Mouse (Mus musculus) heart, adult 2 months (tissue): ENCODE measurements around the gene Mtf1. TPM values are rescaled to one million over a fixed set of nuclear protein-coding genes. Genes with fewer than 3 reads are reported as not detected.

Source experiments
- DNase-seq, 2 experiments: peaks; one replicate each; pipeline ENCODE4 v3.0.0; 2021
- H3K27ac ChIP-seq: fragments of 200-600 bp; 2 replicates; pipeline ENCODE4 v1.8.1; 2022
- H3K27me3 ChIP-seq: fragments of 200-500 bp; 2 replicates; pipeline ENCODE4 v1.6.1; 2012; ENCODE audit warnings: mild to moderate bottlenecking, low read length, inconsistent platforms, mixed read lengths; ENCODE audit not compliant: control insufficient read depth, insufficient read depth
- H3K36me3 ChIP-seq: fragments of 200-500 bp; 2 replicates; pipeline ENCODE4 v1.6.1; 2012; ENCODE audit warnings: low read length, inconsistent platforms; ENCODE audit not compliant: control insufficient read depth, insufficient read depth
- H3K4me1 ChIP-seq: fragments of 200-500 bp; 2 replicates; pipeline ENCODE4 v1.6.1; 2011; ENCODE audit warnings: low read length; ENCODE audit not compliant: control insufficient read depth, insufficient read depth
- H3K4me3 ChIP-seq: fragments of 200-600 bp; 2 replicates; pipeline ENCODE4 v1.8.1; 2022
- H3K79me2 ChIP-seq: fragments of 200-500 bp; replicated peaks from 2 replicates; pipeline ENCODE4 v1.6.1; 2012; ENCODE audit warnings: mild to moderate bottlenecking, inconsistent platforms, low read length, moderate library complexity, mixed read lengths; ENCODE audit not compliant: control insufficient read depth, insufficient read depth
- H3K9ac ChIP-seq: fragments of 200-500 bp; 2 replicates; pipeline ENCODE4 v1.6.1; 2012; ENCODE audit warnings: low read depth, mild to moderate bottlenecking, control low read depth, inconsistent platforms, low read length, mixed read lengths
- CTCF ChIP-seq: fragments of 200-600 bp; IDR thresholded peaks from 2 replicates; pipeline ENCODE4 v1.8.1; 2022; ENCODE audit warnings: antibody characterized with exemption, mild to moderate bottlenecking, moderate library complexity
- EP300 ChIP-seq: fragments of 200-500 bp; IDR thresholded peaks from 2 replicates; pipeline ENCODE4 v1.6.1; 2011; ENCODE audit warnings: low read depth, low read length, control low read depth; ENCODE audit not compliant: insufficient read depth
- POLR2A ChIP-seq: fragments of 200-500 bp; IDR thresholded peaks from 2 replicates; pipeline ENCODE4 v1.6.1; 2011; ENCODE audit warnings: mild to moderate bottlenecking, low read depth, low read length, control low read depth; ENCODE audit not compliant: insufficient read depth
- WGBS: fragments of 180-500 bp; shearing (Covaris S2); methylation state at CpG from one replicate; pipeline ENCODE4 v1.1.7; 2018; 5-methylcytosine and 5-hydroxymethylcytosine counted together
- intact Hi-C: fragments of 180-260 bp; cut with DNase I; formaldehyde crosslinking; loops from one replicate; pipeline ENCODE4 v1.15.1; 2025
- polyA plus RNA-seq: library from polyadenylated mRNA; depleted of rRNA; stranded (reverse); fragments of >200 nt; gene quantifications from 2 replicates; pipeline ENCODE4 v1.2.3, GENCODE M21; 2012
- total RNA-seq, 2 experiments: library from RNA; stranded (reverse); gene quantifications; 2 replicates each; pipeline ENCODE4 v1.2.3; 2021

Gene Mtf1
- total and polyA plus RNA-seq, 3 experiments, result 4.7 to 15.7 (median 15.3) TPM

DNA sequence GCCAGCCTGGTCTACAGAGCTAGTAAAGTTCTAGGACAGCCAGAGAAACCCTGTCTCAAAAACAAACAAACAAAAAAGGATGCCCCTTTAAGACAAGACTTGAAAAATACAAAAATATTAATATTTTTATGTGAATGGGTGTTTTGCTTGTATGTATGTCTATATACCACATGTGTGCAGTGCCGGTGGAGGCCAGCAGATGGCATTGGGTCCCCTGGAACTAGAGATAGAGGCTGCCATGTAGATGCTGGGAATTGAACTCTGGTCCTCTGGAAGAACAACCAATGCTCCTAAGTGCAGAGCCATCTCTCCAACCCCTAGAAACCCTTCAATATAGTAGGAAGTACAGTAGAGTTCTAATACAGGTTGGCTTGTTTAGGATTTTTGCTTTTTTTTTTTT lies 39.1 kb downstream of the Mtf1 start:
- no peak overlapping the region for H3K9ac ChIP-seq
- no peaks in the 10 kb centered on the region for H3K36me3 ChIP-seq
- no peaks in the 10 kb centered on the region for H3K27me3 ChIP-seq
- WGBS, result 94% methylated on average over 1 of the region's 1 CpGs
- H3K4me3 ChIP-seq, result no peak overlapping the region
- H3K4me1 ChIP-seq, result no peaks in the 10 kb centered on the region
- peak; percentile 31 for TF ChIP-seq CTCF
- no peak for TF ChIP-seq EP300
- intact Hi-C loops, result no loop called here
- DNase-seq, result no peak
- H3K79me2 ChIP-seq, result no peaks in the 10 kb centered on the region
- no peak overlapping the region for H3K27ac ChIP-seq

DNA sequence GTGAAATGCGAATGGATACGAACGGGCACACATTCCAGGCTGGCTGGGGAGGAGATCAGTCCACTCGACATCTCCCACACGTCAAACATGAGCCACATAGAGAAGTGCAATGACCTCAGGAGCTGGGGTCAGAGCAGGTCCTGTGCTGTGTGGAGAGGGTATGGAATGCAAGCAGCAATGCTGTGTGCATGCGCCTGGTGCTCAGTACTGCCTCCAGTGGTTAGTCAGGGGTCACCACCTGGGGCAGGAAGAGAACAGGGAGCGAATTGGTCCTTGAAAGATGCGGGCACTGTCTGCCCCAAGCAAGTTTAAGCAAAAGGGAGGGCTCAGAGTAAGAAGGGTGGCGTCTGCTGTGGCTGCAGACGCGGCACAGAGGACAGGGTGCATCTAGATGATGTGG lies 41.6 kb downstream of the Mtf1 start:
- H3K36me3 ChIP-seq, result no peaks in the 10 kb centered on the region
- H3K4me3 ChIP-seq, result no peak overlapping the region
- H3K79me2 ChIP-seq, result no peaks in the 10 kb centered on the region
- no peaks in the 10 kb centered on the region for H3K4me1 ChIP-seq
- intact Hi-C loops, result no loop called here
- H3K9ac ChIP-seq, result no peak overlapping the region
- peak; percentile 77 for TF ChIP-seq CTCF
- TF ChIP-seq EP300, result no peak
- no peak for TF ChIP-seq POLR2A
- no peak overlapping the region for H3K27ac ChIP-seq
- peak in 1 of 2 experiments; percentile 39 for DNase-seq
- H3K27me3 ChIP-seq, result no peaks in the 10 kb centered on the region
- 63% methylated on average over 11 of the region's 11 CpGs for WGBS

GRCm38 (mm10) chr4:124847573-124847972 lies 45.7 kb downstream of the Mtf1 start:
- Histone ChIP-seq H3K27ac (no peak overlapping the region), H3K27me3 (no peaks in the 10 kb centered on the region), H3K4me1 (peaks cover 4% of the 10 kb centered on the region), H3K36me3 (no peaks in the 10 kb centered on the region), H3K9ac (no peak overlapping the region), H3K79me2 (no peaks in the 10 kb centered on the region), H3K4me3 (no peak overlapping the region)
- DNase-seq, result peak; percentile 76 to 85
- TF ChIP-seq EP300 (no peak), POLR2A (no peak), CTCF (no peak; the same call in 1 of the 2 replicates)
- 11% methylated on average over 8 of the region's 8 CpGs for WGBS
- intact Hi-C loops, result loop anchor here (1.0 to 5.0 kb wide), 2 partner anchors 45 to 105 kb away; partner anchors contain the start of genes Inpp5b and Mtf1

GRCm38 (mm10) chr4:124849631-124850260 lies 47.8 kb downstream of the Mtf1 start:
- peak overlapping the region; percentile 92 for H3K4me3 ChIP-seq
- H3K27ac ChIP-seq, result peak overlapping the region; percentile 93
- no peaks in the 10 kb centered on the region for H3K27me3 ChIP-seq
- peak; percentile 50 to 57 for DNase-seq
- no peak for TF ChIP-seq EP300
- TF ChIP-seq POLR2A, result no peak
- peaks cover 4% of the 10 kb centered on the region for H3K4me1 ChIP-seq
- no peaks in the 10 kb centered on the region; the same call in 1 of the 2 replicates for H3K36me3 ChIP-seq
- intact Hi-C loops, result loop anchor here (1.0 to 10.0 kb wide), 4 partner anchors 88 to 215 kb away; partner anchors contain the start of genes 9930104L06Rik, Cdca8, Dnali1 and Inpp5b
- no peaks in the 10 kb centered on the region for H3K79me2 ChIP-seq
- WGBS, result 1% methylated on average over 24 of the region's 24 CpGs
- H3K9ac ChIP-seq, result peak overlapping the region; percentile 99

DNA sequence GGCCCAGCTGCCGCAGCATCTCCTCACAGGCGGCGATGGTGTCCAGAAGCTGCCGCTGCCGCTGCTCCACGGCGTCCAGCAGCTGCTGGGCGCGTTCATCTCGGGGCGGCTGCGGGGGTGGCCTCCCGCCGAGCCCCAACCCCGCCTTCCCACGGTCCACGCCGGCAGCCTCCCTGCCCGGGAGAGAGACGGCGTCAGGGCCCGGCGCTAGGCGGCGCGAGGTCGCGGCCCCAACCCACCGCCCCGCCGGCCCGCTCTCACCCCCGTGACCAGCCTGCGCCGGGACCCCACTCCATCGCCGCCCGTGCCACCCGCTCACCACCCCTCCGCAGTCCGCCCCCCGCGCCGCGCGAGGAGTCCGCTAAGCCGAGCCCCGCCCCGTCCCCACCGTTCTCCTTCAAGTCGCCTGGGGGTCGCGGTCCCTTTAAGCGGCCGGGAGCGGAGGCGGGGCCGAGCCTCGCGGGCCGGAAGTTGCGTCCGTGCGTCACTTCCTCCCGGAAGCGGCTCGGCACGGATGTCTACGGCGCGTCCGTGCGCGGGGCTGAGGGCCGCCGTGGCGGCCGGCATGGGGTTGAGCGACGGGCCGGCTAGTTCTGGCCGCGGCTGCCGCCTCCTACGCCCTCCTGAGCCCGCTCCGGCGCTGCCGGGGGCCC lies 48.5 kb downstream of the Mtf1 start, which contains the start of gene Yrdc:
Yrdc (plus strand) TSS at position 419 of the 653 bp plus-strand sequence.
- H3K9ac ChIP-seq, result peak within 1 kb of the TSS; percentile 99
- no peaks in the 10 kb centered on the region for H3K79me2 ChIP-seq
- TF ChIP-seq EP300 (no peak), POLR2A (peak; percentile 64), CTCF (peak; percentile 64)
- no peaks in the 10 kb centered on the region; the same call in 1 of the 2 replicates for H3K36me3 ChIP-seq
- intact Hi-C loops, result loop anchor here (1.0 to 10.0 kb wide), 3 partner anchors 87 to 214 kb away; partner anchors contain the start of genes 9930104L06Rik, Cdca8, Dnali1 and Sf3a3
- WGBS, result under 1% methylated on average over 73 of the region's 90 CpGs
- no peaks in the 10 kb centered on the region for H3K27me3 ChIP-seq
- peaks cover 4% of the 10 kb centered on the region for H3K4me1 ChIP-seq
- peak within 1 kb of the TSS; percentile 92 for H3K4me3 ChIP-seq
- H3K27ac ChIP-seq, result peak within 1 kb of the TSS; percentile 93
- peak; percentile 96 to 97 for DNase-seq
